Mouse (Mus musculus): ENCODE results near the gene Anks3.

The Anks3 gene

DNA sequence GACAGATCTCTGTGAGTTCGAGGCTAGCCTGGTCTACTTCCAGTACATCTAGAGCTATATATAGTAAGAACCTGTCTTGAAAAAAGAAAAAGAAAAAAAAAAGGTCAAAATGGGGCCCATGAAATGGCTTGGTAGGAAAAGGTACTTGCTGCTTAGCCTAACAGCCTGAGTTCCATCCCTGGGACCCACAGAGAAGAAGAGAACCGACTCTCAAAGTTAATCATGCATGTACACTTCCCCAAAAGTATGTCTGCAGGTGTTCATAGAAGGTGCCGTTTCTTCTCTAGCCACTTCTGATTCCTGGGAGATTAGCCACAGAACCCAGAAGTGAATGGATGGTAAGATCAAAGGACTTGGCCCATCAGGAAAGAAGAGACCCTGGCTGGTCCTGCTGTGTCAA, 4.4 kb upstream of the Anks3 start:
- DNase-seq (ENCODE audit: low spot score in 2 of 2) = no peak

- DNase-seq (ENCODE audit: low spot score in 2 of 2) = no peak
These were observed 1.6 kb upstream of the Anks3 start for GRCm38 (mm10) chr16:4965392-4966129.

DNA sequence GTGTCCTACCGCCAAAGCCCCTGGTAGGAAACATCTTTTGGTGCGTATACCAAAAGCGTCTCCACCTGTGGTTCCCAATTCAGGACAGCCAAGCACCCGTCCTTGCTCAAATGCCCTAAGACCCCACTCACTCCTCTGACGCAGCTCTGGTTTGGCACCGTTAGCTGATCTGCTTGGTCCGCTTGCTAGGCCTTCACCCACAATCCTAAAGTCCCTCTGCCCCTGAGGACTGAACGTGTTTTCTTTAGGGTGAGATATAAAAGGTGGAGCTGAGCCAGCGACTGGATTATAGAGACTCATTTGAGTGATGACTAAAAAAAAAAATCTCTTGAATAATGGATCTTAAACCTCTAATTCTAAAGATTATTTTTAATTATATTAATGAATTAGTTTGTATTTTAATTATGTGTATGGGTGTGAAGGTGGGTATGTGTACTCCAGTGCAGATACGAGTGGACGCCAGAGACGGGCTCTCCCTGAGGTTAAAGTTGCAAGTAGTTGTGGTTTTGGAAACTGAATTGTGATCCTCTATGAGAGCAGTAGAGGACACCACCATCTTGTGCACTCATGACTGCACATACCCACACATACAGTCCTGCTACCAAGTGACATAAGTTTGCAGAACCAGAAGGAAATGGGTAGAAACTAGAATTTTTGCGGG, 856 bp upstream of the Anks3 start:
- no peak for DNase-seq (ENCODE audit: low spot score in 2 of 2)

DNA sequence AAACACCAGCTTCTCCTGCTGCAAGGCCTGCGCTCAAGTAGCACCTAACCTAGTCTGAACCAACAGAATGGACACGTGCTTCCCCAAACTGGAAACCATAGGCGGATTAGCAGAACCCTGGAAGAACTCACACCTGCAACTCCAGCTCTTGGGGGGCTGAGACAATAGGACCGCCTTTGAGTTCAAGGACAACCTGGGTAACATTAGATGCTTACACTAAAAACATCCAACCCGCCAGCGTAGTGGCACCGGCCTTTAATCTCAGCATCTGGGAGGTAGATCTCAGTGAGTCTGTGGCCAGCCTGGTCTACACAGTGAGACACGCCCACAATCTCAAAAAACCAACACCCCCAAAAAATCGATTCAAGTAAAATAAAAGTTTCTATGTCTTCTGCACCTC, 659 bp downstream of the Anks3 start:
- no peak for DNase-seq (ENCODE audit: low spot score in 2 of 2)

DNA sequence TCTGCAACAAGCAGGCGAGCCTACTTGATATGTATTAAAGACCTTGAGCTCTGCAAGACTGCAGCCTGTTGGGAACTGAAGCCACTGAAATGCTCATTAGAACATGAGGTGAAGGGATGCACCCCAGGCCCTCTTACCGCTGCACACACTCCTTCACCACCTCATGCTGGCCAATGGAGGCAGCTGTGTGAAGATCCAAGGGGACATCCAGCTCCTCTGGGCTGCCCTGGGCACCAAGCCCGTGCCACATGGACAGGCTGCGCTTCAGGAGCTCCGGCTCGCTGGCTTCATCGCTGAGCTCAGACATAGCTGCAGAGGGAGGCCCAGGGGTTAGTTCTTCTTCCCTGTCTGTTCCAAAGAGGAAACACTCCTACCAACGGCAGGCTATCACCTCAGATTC, 3.7 kb downstream of the Anks3 start:
- no peak for DNase-seq (ENCODE audit: low spot score in 2 of 2)

- no peak for DNase-seq (ENCODE audit: low spot score in 2 of 2)
These were observed 6.6 kb downstream of the Anks3 start for GRCm38 (mm10) chr16:4957446-4957845.

DNA sequence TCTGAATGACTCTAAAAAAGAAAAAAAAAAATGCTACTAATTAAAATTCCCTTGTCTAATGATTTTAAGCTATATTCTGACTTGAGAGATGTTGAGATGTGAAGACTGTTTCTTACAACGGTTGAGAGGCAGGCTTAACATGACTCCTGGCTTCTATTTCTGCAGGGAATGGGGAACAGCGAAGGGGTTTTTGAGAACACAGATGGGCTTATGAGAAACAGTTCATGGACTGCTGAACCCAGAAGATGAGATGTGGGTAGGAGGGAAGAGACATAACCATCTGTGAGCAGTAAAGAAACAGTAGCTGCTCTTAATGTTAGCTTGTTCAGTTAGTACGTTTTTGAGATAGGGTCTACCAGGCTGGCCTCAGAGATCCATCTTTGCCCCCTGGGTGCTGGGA, 7.4 kb downstream of the Anks3 start:
- DNase-seq (ENCODE audit: low spot score in 2 of 2) = no peak

GRCm38 (mm10) chr16:4947378-4947777, 16.6 kb downstream of the Anks3 start:
- DNase-seq (ENCODE audit: low spot score in 2 of 2) = no peak

DNA sequence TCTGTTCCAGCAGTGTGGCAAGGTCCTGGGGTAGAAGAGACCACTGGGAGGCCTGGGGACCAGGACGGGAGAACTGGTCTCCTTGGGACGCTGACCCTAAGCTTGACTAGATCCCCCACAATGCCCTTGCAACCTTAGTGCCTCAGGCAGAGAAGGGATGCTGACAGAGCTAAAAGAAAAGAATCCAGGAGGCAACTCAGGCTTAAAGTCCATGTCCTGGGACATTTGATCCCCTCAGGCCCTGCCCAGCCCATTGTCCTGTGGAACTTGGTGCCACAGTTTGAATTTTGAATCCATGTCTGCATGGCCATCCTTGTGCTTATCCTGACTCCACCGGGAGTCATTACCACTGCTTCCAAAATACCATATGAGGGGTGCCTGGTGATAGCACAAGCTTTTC, 17.9 kb downstream of the Anks3 start:
- DNase-seq (ENCODE audit: low spot score in 2 of 2) = no peak

- no peak for DNase-seq (ENCODE audit: low spot score in 2 of 2)
These were observed 18.6 kb downstream of the Anks3 start for GRCm38 (mm10) chr16:4945415-4945814.

DNA sequence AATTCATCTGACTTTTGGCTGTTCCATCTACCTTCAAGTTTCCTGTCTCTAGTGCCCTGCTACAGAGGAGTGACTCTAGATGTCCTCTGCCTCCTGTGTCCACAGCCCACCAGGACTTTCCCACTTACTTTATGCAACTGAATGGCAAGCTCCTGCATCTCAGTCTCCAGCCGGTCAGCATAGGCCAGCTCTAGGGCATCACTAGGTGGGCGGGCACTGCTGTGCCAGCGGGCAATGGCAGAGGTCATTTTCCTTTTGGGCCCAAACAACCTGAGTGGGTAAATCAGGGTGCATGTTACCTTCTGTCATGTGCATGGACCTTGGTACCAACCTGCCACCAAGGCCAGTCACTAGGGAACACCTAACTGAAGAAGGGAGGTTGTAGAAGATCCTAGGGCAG, 20.6 kb downstream of the Anks3 start:
- no peak for DNase-seq (ENCODE audit: low spot score in 2 of 2)

DNA sequence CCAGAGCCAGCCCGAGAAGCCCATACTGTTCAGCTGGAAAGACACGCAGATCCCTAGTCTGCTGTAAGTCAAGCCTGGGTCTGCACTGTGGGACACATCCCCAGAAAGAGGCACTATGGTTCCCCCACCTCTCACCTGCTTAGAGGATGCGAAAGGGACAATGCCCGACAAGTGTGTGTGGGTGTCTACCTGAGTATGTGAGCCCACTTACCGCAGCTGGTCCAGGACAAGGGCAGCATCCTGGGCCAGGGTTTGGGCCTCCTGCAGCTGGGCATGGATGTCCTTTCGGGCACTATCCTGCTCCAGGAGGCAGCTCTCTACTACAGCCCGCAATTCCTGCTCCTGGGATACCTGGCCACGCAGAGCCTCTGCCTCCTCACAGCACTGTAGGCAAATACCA, 21.1 kb downstream of the Anks3 start:
- no peak for DNase-seq (ENCODE audit: low spot score in 2 of 2)

DNA sequence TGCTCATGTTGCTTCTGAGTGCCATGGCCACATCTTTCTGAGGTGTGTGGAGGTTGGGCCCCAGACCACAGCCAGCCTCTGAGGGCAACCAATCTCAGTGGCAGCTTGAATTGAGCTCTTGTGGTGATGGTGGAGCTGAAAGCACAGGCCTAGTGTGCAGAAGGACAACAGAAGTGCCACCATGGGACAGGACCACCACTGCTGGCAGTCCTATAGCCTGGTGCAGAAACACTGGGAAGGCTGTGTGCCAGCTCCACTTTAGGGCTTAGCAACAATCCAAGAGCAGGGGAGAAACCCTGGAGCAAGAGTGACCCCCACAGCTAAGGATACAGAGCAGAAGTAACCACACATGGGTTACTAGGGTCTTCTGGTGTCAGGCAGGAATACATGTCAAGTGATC, 23.0 kb downstream of the Anks3 start:
- DNase-seq (ENCODE audit: low spot score in 2 of 2) = no peak

- no peak for DNase-seq (ENCODE audit: low spot score in 2 of 2)
These were observed 23.6 kb downstream of the Anks3 start for GRCm38 (mm10) chr16:4940311-4940850.

- DNase-seq (ENCODE audit: low spot score in 2 of 2) = no peak
These were observed 24.6 kb downstream of the Anks3 start for GRCm38 (mm10) chr16:4939412-4939811.

GRCm38 (mm10) chr16:4938989-4939388, 25.0 kb downstream of the Anks3 start:
- DNase-seq (ENCODE audit: low spot score in 2 of 2) = peak; percentile 94 to 96

DNA sequence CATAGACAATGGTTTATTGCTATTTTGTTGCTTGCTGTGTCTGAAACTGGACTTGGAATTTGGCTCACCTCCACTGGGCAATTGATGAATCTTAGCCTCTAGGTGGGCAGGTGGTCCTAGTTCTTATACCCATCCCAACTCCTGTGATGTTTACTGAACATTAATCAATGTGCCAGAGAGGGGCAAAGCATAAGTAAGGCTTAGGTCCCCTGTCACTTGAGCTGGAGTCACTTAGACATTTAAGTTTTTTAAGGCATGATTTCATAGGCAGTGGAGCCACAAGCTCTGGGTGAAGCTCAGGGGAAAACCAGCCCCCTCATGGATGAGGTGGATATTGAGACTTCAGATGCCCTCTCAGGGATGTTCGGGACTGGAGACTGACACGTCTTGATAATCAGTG, 25.5 kb downstream of the Anks3 start, which contains the start of gene Nudt16l1:
TSS of gene Nudt16l1 (plus strand) at position 301 of the 400 bp plus-strand sequence.
- DNase-seq (ENCODE audit: low spot score in 2 of 2) = no peak

DNA sequence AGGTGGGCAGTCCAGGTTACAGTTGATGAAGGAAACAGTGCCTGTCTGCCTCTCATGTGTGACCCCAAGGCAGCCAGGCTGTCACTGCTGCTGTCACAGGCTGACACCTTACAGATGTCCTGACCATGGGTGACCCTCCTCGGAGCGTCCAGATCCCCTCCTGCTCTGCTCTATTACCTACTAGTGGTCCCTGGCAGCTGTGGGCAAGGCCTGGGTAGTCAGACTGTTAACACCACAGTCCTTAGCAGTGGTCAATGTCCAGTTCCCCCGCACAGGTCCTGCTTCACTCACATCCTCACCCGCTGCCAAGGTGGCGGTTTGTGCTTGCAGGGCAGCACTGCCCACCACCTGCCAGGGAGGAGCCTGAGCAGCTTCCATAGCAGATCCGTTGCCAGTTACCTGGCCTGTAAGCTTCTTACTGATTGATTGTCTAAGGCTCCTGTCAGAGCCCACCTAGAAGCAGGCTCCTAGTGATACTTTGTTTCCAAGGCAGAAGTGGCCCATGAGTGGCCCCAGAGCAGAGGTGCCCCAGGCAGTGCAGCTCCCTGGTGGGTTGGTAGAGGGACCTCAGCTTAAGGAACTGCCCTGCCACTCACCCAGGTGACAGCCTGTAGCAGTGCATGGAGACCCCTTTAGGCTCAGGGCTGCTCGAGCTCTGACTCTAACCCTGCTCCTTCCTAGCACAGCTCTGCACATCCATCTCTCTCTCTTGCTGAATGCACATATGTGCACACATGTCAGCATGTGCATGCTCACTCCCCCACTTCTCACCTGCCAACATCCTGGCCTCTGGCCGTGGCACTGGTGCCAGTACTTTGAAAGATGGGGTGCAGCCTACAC, 26.4 kb downstream of the Anks3 start:
- DNase-seq (ENCODE audit: low spot score in 2 of 2) = no peak

DNA sequence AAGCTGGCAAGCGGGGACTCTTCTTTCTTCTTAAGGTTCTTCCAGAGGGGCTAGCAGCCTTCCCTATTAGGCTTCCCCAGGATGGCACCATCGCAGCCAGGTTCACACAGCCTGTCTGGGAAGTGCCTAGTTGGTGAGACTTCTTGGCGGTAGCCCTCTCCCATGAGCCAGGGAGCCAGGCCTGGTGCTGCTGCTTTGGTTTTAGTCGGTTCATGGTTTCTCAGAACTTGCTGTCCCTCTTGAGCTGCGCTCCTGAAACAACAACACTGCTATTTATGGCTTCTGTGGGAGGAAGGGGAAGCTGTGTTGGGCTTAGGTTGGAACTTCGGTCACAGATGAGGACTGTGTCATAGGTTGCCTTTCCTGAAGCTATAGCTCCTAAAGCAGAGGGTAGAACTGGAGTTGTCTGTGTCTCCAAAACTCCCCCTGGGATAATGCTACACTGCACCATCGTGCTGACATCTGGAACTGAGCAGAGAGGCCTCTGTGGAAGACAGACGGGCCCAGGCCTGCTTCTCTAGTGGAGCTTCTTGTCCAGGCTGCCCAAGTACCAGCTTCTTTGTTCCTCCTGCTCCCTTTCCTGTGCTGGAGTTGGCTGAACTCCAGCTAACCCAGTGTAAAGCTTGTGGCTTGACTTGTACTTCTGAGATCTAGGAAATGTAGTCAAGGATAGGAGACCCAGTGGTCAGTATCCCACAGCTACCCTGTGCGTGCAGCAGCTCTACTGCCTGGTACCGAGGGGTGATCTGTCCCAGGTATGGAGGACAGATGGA, 27.9 kb downstream of the Anks3 start:
- DNase-seq (ENCODE audit: low spot score in 2 of 2) = no peak

- DNase-seq (ENCODE audit: low spot score in 2 of 2) = no peak
These were observed 28.6 kb downstream of the Anks3 start for GRCm38 (mm10) chr16:4935430-4935829.

- DNase-seq (ENCODE audit: low spot score in 2 of 2) = no peak
These were observed 31.6 kb downstream of the Anks3 start for GRCm38 (mm10) chr16:4932429-4932828.

DNA sequence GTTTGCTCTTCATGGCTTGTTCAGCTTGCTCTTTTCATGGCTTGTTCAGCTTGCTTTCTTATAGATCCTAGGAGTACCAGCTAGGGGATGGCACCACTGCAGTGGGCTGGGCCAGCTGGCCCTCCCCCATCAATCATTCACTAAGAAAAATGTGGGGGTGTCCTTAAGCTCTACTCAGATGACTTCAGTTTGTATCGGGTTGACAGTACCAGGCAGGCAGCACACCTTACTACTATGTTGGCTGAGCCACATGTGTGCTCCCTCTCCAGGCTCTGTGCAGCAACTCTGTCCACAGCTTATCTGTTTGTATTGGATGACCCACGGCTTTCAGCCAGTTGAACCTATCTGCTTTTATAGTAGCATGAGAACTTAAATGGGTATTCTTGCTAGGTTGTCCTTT, 35.5 kb downstream of the Anks3 start:
- no peak for DNase-seq (ENCODE audit: low spot score in 2 of 2)
